ENCODE assay signal across 14 mouse cellular contexts in the genomic region with DNA sequence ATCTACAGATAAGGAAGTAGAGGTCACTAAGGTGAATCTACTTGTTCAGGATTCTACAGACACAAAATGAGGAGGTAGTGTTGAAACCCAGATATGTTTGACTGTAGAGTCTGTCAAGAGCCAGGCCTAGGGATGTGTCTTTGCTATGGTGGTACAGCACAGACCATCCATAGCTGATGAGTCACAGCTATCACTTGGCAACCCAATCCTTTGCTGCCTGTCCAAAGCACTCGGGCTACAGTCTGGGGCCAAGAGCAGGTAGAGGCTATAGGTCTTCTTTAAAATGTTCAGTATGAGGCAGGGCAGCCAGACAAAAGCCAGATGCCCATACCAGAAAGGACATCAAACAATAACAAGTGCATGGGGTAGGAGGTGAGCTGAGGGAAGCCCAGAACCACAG. TPM values are rescaled to one million over a fixed set of nuclear protein-coding genes. Genes with fewer than 3 reads are reported as not detected.
"Had no signal": no experiment of that assay in that cellular context is flagged by ENCODE, and none has a peak within 500 bp of the region (broad histone marks: within the 10 kb centered on the region; RNA-seq: fewer than 3 reads in every experiment).

No protein-coding gene starts in this region.

- H3K9ac ChIP-seq: intestine, embryonic 15.5 days; limb, embryonic 15.5 days; neural tube, embryonic 15.5 days had no signal

- ATAC-seq: intestine, embryonic 15.5 days had no signal

- H3K27ac ChIP-seq: intestine, embryonic 15.5 days; limb, embryonic 15.5 days; midbrain, embryonic 10.5 days; neural tube, embryonic 15.5 days had no signal

- H3K4me2 ChIP-seq: intestine, embryonic 15.5 days; limb, embryonic 15.5 days; neural tube, embryonic 15.5 days had no signal

- H3K4me3 ChIP-seq: intestine, embryonic 15.5 days; limb, embryonic 15.5 days; midbrain, embryonic 10.5 days; myocyte; neural tube, embryonic 15.5 days had no signal

- H3K9me3 ChIP-seq: intestine, embryonic 15.5 days; limb, embryonic 15.5 days; midbrain, embryonic 10.5 days; neural tube, embryonic 15.5 days had no signal

- DNase-seq: kidney, adult 18-20 months; kidney, postnatal 10 days; kidney, postnatal 4 days; layer of hippocampus, adult 9-11 months; layer of hippocampus, postnatal 36 days; lung, adult 18-20 months; midbrain, embryonic 14.5 days; thymus, adult 18-20 months; thymus, postnatal 36 days had no signal

- H3K36me3 ChIP-seq: intestine, embryonic 15.5 days; limb, embryonic 15.5 days; neural tube, embryonic 15.5 days had no signal

- H3K27me3 ChIP-seq: intestine, embryonic 15.5 days; limb, embryonic 15.5 days; neural tube, embryonic 15.5 days had no signal

RNA-seq across cellular contexts. Expression of a gene that starts 43.6 kb away (rescaled TPM):
- polyA plus RNA-seq: myocyte had no signal
